Mouse (Mus musculus) lung, postnatal 0 days (tissue): ENCODE measurements at regions not wholly inside any gene's neighbourhood (a gene's known extent, or its start where the extent isn't known, plus 50 kb on each side); places are given as distances from the start of the nearest gene placed in this dataset.

Experiments
- CTCF ChIP-seq: IDR thresholded peaks from 2 replicates; pipeline ENCODE4 v1.5.1; 2016; ENCODE audit warnings: antibody characterized with exemption, mild to moderate bottlenecking
- EP300 ChIP-seq: IDR thresholded peaks from 2 replicates; pipeline ENCODE4 v1.6.1; 2016; ENCODE audit warnings: antibody characterized with exemption, mild to moderate bottlenecking, control low read depth

DNA sequence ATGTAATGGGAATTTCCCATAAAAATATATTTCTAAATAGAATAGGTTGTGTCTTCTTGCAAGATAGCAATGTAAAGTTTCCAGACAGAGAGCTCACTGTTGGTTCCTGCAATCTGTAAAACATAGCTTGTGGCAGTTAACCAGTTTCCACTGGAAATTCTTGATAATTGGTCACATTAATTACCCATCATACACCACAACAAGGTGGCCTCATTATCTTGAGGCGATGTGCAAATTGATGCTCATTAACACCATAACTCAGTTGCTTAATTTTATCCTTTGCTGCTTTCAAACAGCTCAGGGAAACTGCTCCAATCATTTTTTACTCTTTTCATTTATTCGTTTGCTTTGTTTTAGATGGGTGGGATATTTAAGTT lies 176.8 kb upstream of the Frg1 start:
- TF ChIP-seq CTCF = no peak
- no peak for TF ChIP-seq EP300
